Mouse (Mus musculus): ENCODE results near the gene Cdh4. TPM values are rescaled to one million over a fixed set of nuclear protein-coding genes. Genes with fewer than 3 reads are reported as not detected.

Gene Cdh4
- total RNA-seq, 1 experiment = 1.9 TPM

- Histone ChIP-seq H3K9ac (ENCODE audit: insufficient read depth, low read depth, low read length, poor library complexity, severe bottlenecking) (no peak overlapping the region), H3K4me3 (ENCODE audit: insufficient read depth in 1 of 2, low read depth in 1 of 2, low read length in 2 of 2, poor library complexity in 1 of 2, severe bottlenecking in 1 of 2) (no peak overlapping the region), H3K27ac (ENCODE audit: insufficient read depth, low read depth, low read length, poor library complexity, severe bottlenecking) (no peak overlapping the region), H3K36me3 (ENCODE audit: control insufficient read depth, insufficient read depth, low read length, poor library complexity, severe bottlenecking) (no peaks in the 10 kb centered on the region), H3K4me1 (ENCODE audit: control insufficient read depth in 2 of 2, insufficient read depth in 2 of 2, low read length in 2 of 2, poor library complexity in 1 of 2) (peaks cover 0 to 22% of the 10 kb centered on the region in 2 experiments; a peak in 2 of 4 replicates), H3K9me3 (ENCODE audit: control insufficient read depth, insufficient read depth, low read depth, low read length) (no peaks in the 10 kb centered on the region)
- no peak for DNase-seq (ENCODE audit: low read depth, low spot score)
- in situ Hi-C loops (cut with MboI; ENCODE audit: low sequenced_read_pairs in 2 of 2, unreplicated experiment in 2 of 2) = no loop called here
- TF ChIP-seq CHD2 (IDR thresholded peaks at IDR 0.05; ENCODE audit: low read depth, low read length) (no peak), MAFK (IDR thresholded peaks at IDR 0.05; ENCODE audit: insufficient read depth, low read depth, low read length) (no peak), ZNF384 (IDR thresholded peaks at IDR 0.05; ENCODE audit: low read depth, low read length) (no peak), ZC3H11A (IDR thresholded peaks at IDR 0.05; ENCODE audit: borderline replicate concordance, low read depth, low read length) (no peak), HCFC1 (IDR thresholded peaks at IDR 0.05; ENCODE audit: borderline replicate concordance, insufficient read depth, low read length) (no peak)
Measured at GRCm38 (mm10) chr2:179530436-179531040, 88.3 kb downstream of the Cdh4 start.

GRCm38 (mm10) chr2:179533196-179533595 is 91.0 kb downstream of the Cdh4 start:
- Histone ChIP-seq H3K9me3 (ENCODE audit: control insufficient read depth, insufficient read depth, low read depth, low read length) (no peaks in the 10 kb centered on the region), H3K36me3 (ENCODE audit: control insufficient read depth, insufficient read depth, low read length, poor library complexity, severe bottlenecking) (no peaks in the 10 kb centered on the region), H3K4me1 (ENCODE audit: control insufficient read depth in 2 of 2, insufficient read depth in 2 of 2, low read length in 2 of 2, poor library complexity in 1 of 2) (peaks cover 0 to 17% of the 10 kb centered on the region in 2 experiments; a peak in 2 of 4 replicates), H3K4me3 (ENCODE audit: insufficient read depth in 1 of 2, low read depth in 1 of 2, low read length in 2 of 2, poor library complexity in 1 of 2, severe bottlenecking in 1 of 2) (no peak overlapping the region), H3K9ac (ENCODE audit: insufficient read depth, low read depth, low read length, poor library complexity, severe bottlenecking) (no peak overlapping the region), H3K27ac (ENCODE audit: insufficient read depth, low read depth, low read length, poor library complexity, severe bottlenecking) (no peak overlapping the region)
- in situ Hi-C loops (cut with MboI; ENCODE audit: low sequenced_read_pairs in 2 of 2, unreplicated experiment in 2 of 2) = no loop called here
- no peak for DNase-seq (ENCODE audit: low read depth, low spot score)
- TF ChIP-seq ZC3H11A (IDR thresholded peaks at IDR 0.05; ENCODE audit: borderline replicate concordance, low read depth, low read length) = no peak
- TF ChIP-seq MAFK (IDR thresholded peaks at IDR 0.05; ENCODE audit: insufficient read depth, low read depth, low read length) = no peak
- no peak for TF ChIP-seq ZNF384 (IDR thresholded peaks at IDR 0.05; ENCODE audit: low read depth, low read length)
- no peak for TF ChIP-seq CHD2 (IDR thresholded peaks at IDR 0.05; ENCODE audit: low read depth, low read length)
- TF ChIP-seq HCFC1 (IDR thresholded peaks at IDR 0.05; ENCODE audit: borderline replicate concordance, insufficient read depth, low read length) = no peak

DNA sequence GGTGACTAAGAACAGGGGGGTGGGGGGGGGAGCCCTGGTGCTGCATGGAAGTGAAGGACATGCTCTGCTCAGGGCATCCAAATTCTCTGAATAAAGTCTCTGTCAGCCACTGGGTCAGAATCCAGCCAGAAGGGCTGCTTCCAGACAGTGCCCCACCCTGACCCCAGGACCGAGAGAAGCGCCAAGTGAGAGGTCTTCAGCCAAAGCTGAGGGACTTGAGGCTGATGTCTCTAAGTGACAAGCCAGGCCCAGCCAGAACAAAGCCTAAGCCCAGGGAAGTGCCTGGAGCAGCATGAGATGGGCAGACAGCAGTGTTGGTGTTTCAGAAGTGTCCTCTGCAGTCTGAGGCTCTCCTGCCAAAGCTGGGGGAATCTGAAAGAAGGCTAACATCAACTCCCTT is 91.7 kb downstream of the Cdh4 start:
- no peaks in the 10 kb centered on the region for H3K36me3 ChIP-seq (ENCODE audit: control insufficient read depth, insufficient read depth, low read length, poor library complexity, severe bottlenecking)
- H3K9ac ChIP-seq (ENCODE audit: insufficient read depth, low read depth, low read length, poor library complexity, severe bottlenecking) = no peak overlapping the region
- H3K27ac ChIP-seq (ENCODE audit: insufficient read depth, low read depth, low read length, poor library complexity, severe bottlenecking) = no peak overlapping the region; the same call in 1 of the 2 replicates
- in situ Hi-C loops (cut with MboI; ENCODE audit: low sequenced_read_pairs in 2 of 2, unreplicated experiment in 2 of 2) = no loop called here
- TF ChIP-seq CHD2 (IDR thresholded peaks at IDR 0.05; ENCODE audit: low read depth, low read length) = no peak
- TF ChIP-seq ZNF384 (IDR thresholded peaks at IDR 0.05; ENCODE audit: low read depth, low read length) = no peak
- no peak for TF ChIP-seq MAFK (IDR thresholded peaks at IDR 0.05; ENCODE audit: insufficient read depth, low read depth, low read length)
- no peak for TF ChIP-seq ZC3H11A (IDR thresholded peaks at IDR 0.05; ENCODE audit: borderline replicate concordance, low read depth, low read length)
- no peak for TF ChIP-seq HCFC1 (IDR thresholded peaks at IDR 0.05; ENCODE audit: borderline replicate concordance, insufficient read depth, low read length)
- H3K4me3 ChIP-seq (ENCODE audit: insufficient read depth in 1 of 2, low read depth in 1 of 2, low read length in 2 of 2, poor library complexity in 1 of 2, severe bottlenecking in 1 of 2) = no peak overlapping the region
- no peak for DNase-seq (ENCODE audit: low read depth, low spot score)
- no peaks in the 10 kb centered on the region for H3K9me3 ChIP-seq (ENCODE audit: control insufficient read depth, insufficient read depth, low read depth, low read length)
- peaks cover 0 to 17% of the 10 kb centered on the region in 2 experiments; a peak in 2 of 4 replicates for H3K4me1 ChIP-seq (ENCODE audit: control insufficient read depth in 2 of 2, insufficient read depth in 2 of 2, low read length in 2 of 2, poor library complexity in 1 of 2)

DNA sequence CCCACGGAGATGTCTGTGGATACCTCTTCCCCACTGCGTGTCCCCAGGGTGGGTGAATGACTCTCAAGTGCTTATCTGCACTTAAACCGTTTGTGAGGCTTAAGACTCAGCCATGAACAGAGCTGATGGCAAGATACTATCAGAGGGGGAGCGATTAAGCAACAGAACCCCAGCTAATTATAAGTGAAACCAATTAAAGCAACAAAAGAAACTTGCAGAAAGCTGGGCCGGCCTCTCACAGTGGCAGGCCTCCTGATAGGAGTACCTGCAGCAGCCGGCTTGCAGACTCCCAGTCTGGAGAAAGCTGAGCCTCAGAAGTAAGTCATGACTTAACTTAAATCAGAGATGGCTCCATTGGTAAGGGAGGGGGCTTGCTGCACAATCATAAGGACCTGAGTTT is 93.0 kb downstream of the Cdh4 start:
- Histone ChIP-seq H3K27ac (ENCODE audit: insufficient read depth, low read depth, low read length, poor library complexity, severe bottlenecking) (no peak overlapping the region), H3K9me3 (ENCODE audit: control insufficient read depth, insufficient read depth, low read depth, low read length) (no peaks in the 10 kb centered on the region), H3K4me1 (ENCODE audit: control insufficient read depth in 2 of 2, insufficient read depth in 2 of 2, low read length in 2 of 2, poor library complexity in 1 of 2) (peaks cover 0 to 23% of the 10 kb centered on the region in 2 experiments; a peak in 2 of 4 replicates), H3K4me3 (ENCODE audit: insufficient read depth in 1 of 2, low read depth in 1 of 2, low read length in 2 of 2, poor library complexity in 1 of 2, severe bottlenecking in 1 of 2) (no peak overlapping the region), H3K36me3 (ENCODE audit: control insufficient read depth, insufficient read depth, low read length, poor library complexity, severe bottlenecking) (no peaks in the 10 kb centered on the region), H3K9ac (ENCODE audit: insufficient read depth, low read depth, low read length, poor library complexity, severe bottlenecking) (no peak overlapping the region)
- TF ChIP-seq HCFC1 (IDR thresholded peaks at IDR 0.05; ENCODE audit: borderline replicate concordance, insufficient read depth, low read length) (no peak), ZC3H11A (IDR thresholded peaks at IDR 0.05; ENCODE audit: borderline replicate concordance, low read depth, low read length) (no peak), MAFK (IDR thresholded peaks at IDR 0.05; ENCODE audit: insufficient read depth, low read depth, low read length) (no peak), ZNF384 (IDR thresholded peaks at IDR 0.05; ENCODE audit: low read depth, low read length) (no peak), CHD2 (IDR thresholded peaks at IDR 0.05; ENCODE audit: low read depth, low read length) (no peak)
- in situ Hi-C loops (cut with MboI; ENCODE audit: low sequenced_read_pairs in 2 of 2, unreplicated experiment in 2 of 2) = no loop called here
- DNase-seq (ENCODE audit: low read depth, low spot score) = no peak
